Mouse (Mus musculus) CH12.LX (cell line): ENCODE data around the gene Hspa12a. TPM values are rescaled to one million over a fixed set of nuclear protein-coding genes. Genes with fewer than 3 reads are reported as not detected.

Source experiments
- DNase-seq: peaks from one replicate; pipeline ENCODE4 v3.0.0-alpha.2; 2013; ENCODE audit errors: extremely low read depth
- H3K27ac ChIP-seq: 2 replicates; pipeline ENCODE4 v1.5.1; 2012; ENCODE audit warnings: low read depth, mild to moderate bottlenecking, control low read depth, moderate library complexity; ENCODE audit not compliant: insufficient read depth
- H3K27me3 ChIP-seq: replicated peaks from 2 replicates; pipeline ENCODE3; 2012; ENCODE audit warnings: inconsistent platforms
- H3K36me3 ChIP-seq, 2 experiments: replicated peaks in 1 of 2; 2 replicates each; pipeline versions ENCODE3 to v1.6.1; 2012; ENCODE audit warnings: inconsistent platforms in 1 of 2, low read length in 1 of 2, mild to moderate bottlenecking in 1 of 2, mixed read lengths in 1 of 2, moderate library complexity in 1 of 2; ENCODE audit not compliant: control insufficient read depth in 1 of 2, insufficient read depth in 1 of 2
- H3K4me1 ChIP-seq, 2 experiments: 2 replicates each; pipeline ENCODE4 v1.6.1; 2012; ENCODE audit warnings: inconsistent platforms in 1 of 2, moderate library complexity in 1 of 2; ENCODE audit not compliant: insufficient read depth in 2 of 2, control insufficient read depth in 1 of 2
- H3K4me2 ChIP-seq: 2 replicates; pipeline ENCODE4 v1.6.1; 2012; ENCODE audit warnings: low read depth, mild to moderate bottlenecking, control low read depth; ENCODE audit not compliant: poor library complexity, insufficient read depth, severe bottlenecking
- H3K4me3 ChIP-seq, 3 experiments: fragments of 150-350 bp in 1 of 3; sonication (generic) in 1 of 3; replicated peaks in 1 of 3; 2 replicates each; pipeline versions ENCODE3 to v1.5.1; 2011 to 2012; ENCODE audit warnings: low read depth in 2 of 3, low read length in 2 of 3, mild to moderate bottlenecking in 2 of 3, moderate library complexity in 2 of 3, control low read depth in 1 of 3, improper control_type of control experiment in 1 of 3, inconsistent platforms in 1 of 3, mixed read lengths in 1 of 3; ENCODE audit not compliant: poor library complexity in 1 of 3
- H3K79me2 ChIP-seq: replicated peaks from 2 replicates; pipeline ENCODE4 v1.6.1; 2012; ENCODE audit warnings: mild to moderate bottlenecking, moderate library complexity; ENCODE audit not compliant: control insufficient read depth, poor library complexity, insufficient read depth, severe bottlenecking; ENCODE audit errors: extremely low read depth
- H3K9ac ChIP-seq: 2 replicates; pipeline ENCODE4 v1.6.1; 2012; ENCODE audit warnings: low read depth, mild to moderate bottlenecking, control low read depth, moderate library complexity; ENCODE audit not compliant: insufficient read depth
- H3K9me3 ChIP-seq: replicated peaks from 2 replicates; pipeline ENCODE3; 2012; ENCODE audit warnings: low read length, inconsistent platforms, mixed read lengths
- BHLHE40 ChIP-seq: IDR thresholded peaks from 2 replicates; pipeline ENCODE4 v1.6.1; 2011; ENCODE audit warnings: mild to moderate bottlenecking, low read depth, low read length, improper control_type of control experiment
- CHD2 ChIP-seq: IDR thresholded peaks from 2 replicates; pipeline ENCODE4 v1.6.1; 2011; ENCODE audit warnings: low read length, improper control_type of control experiment
- ELF1 ChIP-seq: IDR thresholded peaks from 2 replicates; pipeline ENCODE4 v1.6.1; 2014; ENCODE audit warnings: low read depth, mild to moderate bottlenecking, inconsistent platforms, low read length, improper control_type of control experiment
- EP300 ChIP-seq: IDR thresholded peaks from 2 replicates; pipeline ENCODE4 v1.6.1; 2011; ENCODE audit warnings: low read length, improper control_type of control experiment
- ETS1 ChIP-seq: conservative IDR thresholded peaks from 2 replicates; pipeline ENCODE4 v1.6.1; 2012; ENCODE audit warnings: low read depth, mild to moderate bottlenecking, inconsistent platforms, low read length, improper control_type of control experiment, moderate library complexity
- JUN ChIP-seq: IDR thresholded peaks from 2 replicates; pipeline ENCODE4 v1.6.1; 2011; ENCODE audit warnings: low read depth, mild to moderate bottlenecking, low read length, improper control_type of control experiment, moderate library complexity; ENCODE audit not compliant: insufficient read depth
- MAFK ChIP-seq: IDR thresholded peaks from 2 replicates; pipeline ENCODE4 v1.6.1; 2011; ENCODE audit warnings: low read length, improper control_type of control experiment; ENCODE audit not compliant: insufficient replicate concordance
- MXI1 ChIP-seq: IDR thresholded peaks from 2 replicates; pipeline ENCODE4 v1.6.1; 2011; ENCODE audit warnings: mild to moderate bottlenecking, low read depth, low read length, improper control_type of control experiment
- MYC ChIP-seq: IDR thresholded peaks from 2 replicates; pipeline ENCODE4 v1.6.1; 2011; ENCODE audit warnings: low read depth, mild to moderate bottlenecking, improper control_type of control experiment, low read length
- NRF1 ChIP-seq: IDR thresholded peaks from 2 replicates; pipeline ENCODE4 v1.6.1; 2014; ENCODE audit warnings: low read depth, mild to moderate bottlenecking, inconsistent platforms, low read length, improper control_type of control experiment, moderate library complexity
- SMC3 ChIP-seq: IDR thresholded peaks from 2 replicates; pipeline ENCODE4 v1.6.1; 2011; ENCODE audit warnings: low read depth, low read length, improper control_type of control experiment
- USF1 ChIP-seq: IDR thresholded peaks from 2 replicates; pipeline ENCODE4 v1.6.1; 2014; ENCODE audit warnings: low read depth, mild to moderate bottlenecking, inconsistent platforms, low read length, improper control_type of control experiment
- ZNF384 ChIP-seq: IDR thresholded peaks from 2 replicates; pipeline ENCODE4 v1.6.1; 2012; ENCODE audit warnings: low read depth, low read length, improper control_type of control experiment, inconsistent platforms
- dilution Hi-C: fragments of 300-500 bp; cut with MboI; formaldehyde crosslinking; loops from 2 replicates; pipeline ENCODE4 v1.14.3; 2020; ENCODE audit warnings: low sequenced_read_pairs; ENCODE audit not compliant: extremely low pct_unique_long_range_greater_than_20kb, extremely low pct_ligation_motif_present
- in situ Hi-C: fragments of 300-500 bp; cut with MboI; formaldehyde crosslinking; loops from 3 replicates; pipeline ENCODE4 v1.14.3; 2019; ENCODE audit warnings: low sequenced_read_pairs, low pct_ligation_motif_present, low pct_unique_long_range_greater_than_20kb, mixed read lengths
- polyA plus RNA-seq: library from polyadenylated mRNA; unstranded; fragments of >175 nt; gene quantifications from 2 replicates; pipeline ENCODE4 v1.2.1, GENCODE M21; 2012; ENCODE audit warnings: low read depth; ENCODE audit not compliant: insufficient read length
- total RNA-seq, 2 experiments: library from RNA; depleted of rRNA; stranded (reverse); fragments of 300-350 nt in 1 of 2; fragments of >200 nt in 1 of 2; gene quantifications; 2 replicates each; pipeline ENCODE4 v1.2.3; 2012 to 2014

Hspa12a gene
- total and polyA plus RNA-seq, 3 experiments = 1.4 to 1.9 (median 1.4) TPM

GRCm38 (mm10) chr19:58968731-58969506 is 25.5 kb upstream of the Hspa12a start:
- dilution Hi-C loops = no loop called here

GRCm38 (mm10) chr19:58963011-58963410 is 19.6 kb upstream of the Hspa12a start:
- DNase-seq = no peak
- in situ Hi-C loops = no loop called here

More at GRCm38 (mm10) chr19:58968731-58969506, 25.5 kb upstream of the Hspa12a start:
- no peaks in the 10 kb centered on the region for H3K9me3 ChIP-seq
- no peak overlapping the region for H3K4me2 ChIP-seq
- H3K79me2 ChIP-seq = no peaks in the 10 kb centered on the region
- H3K27me3 ChIP-seq = no peaks in the 10 kb centered on the region
- no peak for TF ChIP-seq SMC3
- no peak for TF ChIP-seq ZNF384
- no peak for TF ChIP-seq EP300
- no peak for TF ChIP-seq USF1
- peaks cover 0 to 9% of the 10 kb centered on the region in 2 experiments; a peak in 2 of 4 replicates for H3K4me1 ChIP-seq
- no peak overlapping the region for H3K9ac ChIP-seq
- no peak overlapping the region for H3K27ac ChIP-seq
- in situ Hi-C loops = no loop called here
- DNase-seq = no peak
- no peak overlapping the region for H3K4me3 ChIP-seq
- peaks cover 8 to 28% of the 10 kb centered on the region in 2 experiments for H3K36me3 ChIP-seq

GRCm38 (mm10) chr19:58954779-58955178 is 11.3 kb upstream of the Hspa12a start:
- Histone ChIP-seq H3K4me3 (no peak overlapping the region), H3K27ac (no peak overlapping the region), H3K9ac (no peak overlapping the region), H3K4me1 (peaks cover 3 to 23% of the 10 kb centered on the region in 2 experiments; a peak in 3 of 4 replicates), H3K36me3 (no peaks in the 10 kb centered on the region), H3K4me2 (no peak overlapping the region), H3K27me3 (no peaks in the 10 kb centered on the region), H3K9me3 (no peaks in the 10 kb centered on the region), H3K79me2 (no peaks in the 10 kb centered on the region)
- TF ChIP-seq MAFK = peak; percentile 88
- TF ChIP-seq SMC3 = no peak
- in situ Hi-C loops (no loop called here), dilution Hi-C loops (no loop called here)
- no peak for DNase-seq

More at GRCm38 (mm10) chr19:58963011-58963410, 19.6 kb upstream of the Hspa12a start:
- no peak overlapping the region for H3K4me3 ChIP-seq
- no peak for TF ChIP-seq MXI1
- TF ChIP-seq NRF1 = no peak
- no peak for TF ChIP-seq EP300
- no peak for TF ChIP-seq ELF1
- TF ChIP-seq CHD2 = no peak
- no peak for TF ChIP-seq JUN
- TF ChIP-seq ETS1 = no peak
- TF ChIP-seq MYC = no peak
- no peak for TF ChIP-seq USF1
- TF ChIP-seq BHLHE40 = no peak
- H3K79me2 ChIP-seq = no peaks in the 10 kb centered on the region
- H3K36me3 ChIP-seq = no peaks in the 10 kb centered on the region
- no peak overlapping the region for H3K27ac ChIP-seq
- dilution Hi-C loops = no loop called here
- H3K9me3 ChIP-seq = no peaks in the 10 kb centered on the region
- H3K4me1 ChIP-seq = peaks cover 0 to 5% of the 10 kb centered on the region in 2 experiments
- H3K9ac ChIP-seq = no peak overlapping the region
- no peaks in the 10 kb centered on the region for H3K27me3 ChIP-seq
- no peak overlapping the region for H3K4me2 ChIP-seq
